Mouse (Mus musculus): ENCODE measurements around the gene Gm17334. TPM values are rescaled to one million over a fixed set of nuclear protein-coding genes. Genes with fewer than 3 reads are reported as not detected.
"Not testable (repeated sequence)": the region's sequence is repeated elsewhere in the genome, so short reads cannot be mapped to it uniquely, and the experiment has no call there.

The Gm17334 gene
- polyA plus RNA-seq, 1 experiment from 2014 or later, result 0.13 TPM

- Histone ChIP-seq H3K36me3 (no peaks in the 10 kb centered on the region), H3K4me1 (peaks cover 45% of the 10 kb centered on the region), H3K4me2 (peak overlapping the region; percentile 89; the same call in 1 of the 2 replicates), H3K9ac (no peak overlapping the region), H3K9me3 (replicated peaks) (no peaks in the 10 kb centered on the region), H3K4me3 (no peak overlapping the region), H3K27ac (no peak overlapping the region), H3K27me3 (replicated peaks) (peaks cover 42% of the 10 kb centered on the region)
- ATAC-seq, result no peak
- WGBS (ENCODE audit: insufficient replicate concordance), result 56% methylated on average over 5 of the region's 5 CpGs
Observed at GRCm38 (mm10) chr11:53764581-53764980, 8.4 kb downstream of the Gm17334 start.

GRCm38 (mm10) chr11:53763496-53764140 is 9.4 kb downstream of the Gm17334 start:
- Histone ChIP-seq H3K9me3 (replicated peaks) (no peaks in the 10 kb centered on the region), H3K4me2 (peak overlapping the region; percentile 89), H3K27me3 (replicated peaks) (peaks cover 32% of the 10 kb centered on the region), H3K27ac (peak overlapping the region; percentile 82), H3K4me1 (peaks cover 49% of the 10 kb centered on the region), H3K9ac (peak overlapping the region; percentile 58), H3K36me3 (no peaks in the 10 kb centered on the region), H3K4me3 (peak overlapping the region; percentile 55)
- ATAC-seq, result peak; percentile 72
- WGBS (ENCODE audit: insufficient replicate concordance), result 2% methylated on average over 33 of the region's 33 CpGs

GRCm38 (mm10) chr11:53762827-53763495 is 10.0 kb downstream of the Gm17334 start:
- peaks cover 49% of the 10 kb centered on the region for H3K4me1 ChIP-seq
- WGBS (ENCODE audit: insufficient replicate concordance), result 3% methylated on average over 23 of the region's 23 CpGs

GRCm38 (mm10) chr11:53762426-53762825 is 10.6 kb downstream of the Gm17334 start:
- Histone ChIP-seq H3K9ac (0 out of 2 replicates have a peak overlapping the region, but pooled peaks have one; percentile 58), H3K4me1 (peaks cover 53% of the 10 kb centered on the region)

More at GRCm38 (mm10) chr11:53762827-53763495, 10.0 kb downstream of the Gm17334 start:
- 0 out of 2 replicates have a peak, but pooled peaks have one; percentile 20 for ATAC-seq
- Histone ChIP-seq H3K27me3 (replicated peaks) (peaks cover 28% of the 10 kb centered on the region), H3K9me3 (replicated peaks) (no peaks in the 10 kb centered on the region), H3K4me3 (peak overlapping the region; percentile 55), H3K9ac (peak overlapping the region; percentile 58), H3K36me3 (no peaks in the 10 kb centered on the region), H3K4me2 (peak overlapping the region; percentile 89), H3K27ac (peak overlapping the region; percentile 82)

GRCm38 (mm10) chr11:53761822-53762221 is 11.2 kb downstream of the Gm17334 start:
- WGBS (ENCODE audit: insufficient replicate concordance), result 50% methylated on average over 2 of the region's 2 CpGs
- H3K9me3 ChIP-seq (replicated peaks), result no peaks in the 10 kb centered on the region
- peak overlapping the region; percentile 42; the same call in 1 of the 2 replicates for H3K27ac ChIP-seq
- H3K27me3 ChIP-seq (replicated peaks), result peaks cover 28% of the 10 kb centered on the region
- no peak for ATAC-seq
- H3K36me3 ChIP-seq, result no peaks in the 10 kb centered on the region
- peaks cover 53% of the 10 kb centered on the region for H3K4me1 ChIP-seq
- no peak overlapping the region for H3K4me3 ChIP-seq
- H3K4me2 ChIP-seq, result no peak overlapping the region
- H3K9ac ChIP-seq, result no peak overlapping the region

More at GRCm38 (mm10) chr11:53762426-53762825, 10.6 kb downstream of the Gm17334 start:
- H3K27me3 ChIP-seq (replicated peaks), result peaks cover 28% of the 10 kb centered on the region
- H3K9me3 ChIP-seq (replicated peaks), result no peaks in the 10 kb centered on the region
- peak overlapping the region; percentile 89 for H3K4me2 ChIP-seq
- no peaks in the 10 kb centered on the region for H3K36me3 ChIP-seq
- 52% methylated on average over 2 of the region's 2 CpGs for WGBS (ENCODE audit: insufficient replicate concordance)
- H3K4me3 ChIP-seq, result peak overlapping the region; percentile 55
- H3K27ac ChIP-seq, result peak overlapping the region; percentile 42; the same call in 1 of the 2 replicates
- no peak for ATAC-seq

- H3K4me1 ChIP-seq, result peaks cover 53% of the 10 kb centered on the region
- no peaks in the 10 kb centered on the region for H3K9me3 ChIP-seq (replicated peaks)
- WGBS (ENCODE audit: insufficient replicate concordance), result 66% methylated on average over 5 of the region's 5 CpGs
Observed at GRCm38 (mm10) chr11:53761284-53761683, 11.7 kb downstream of the Gm17334 start.

GRCm38 (mm10) chr11:53759545-53760406 is 13.2 kb downstream of the Gm17334 start:
- no peak overlapping the region for H3K4me3 ChIP-seq
- H3K4me1 ChIP-seq, result peaks cover 49% of the 10 kb centered on the region
- peaks cover 23% of the 10 kb centered on the region for H3K27me3 ChIP-seq (replicated peaks)
- no peaks in the 10 kb centered on the region for H3K9me3 ChIP-seq (replicated peaks)
- no peaks in the 10 kb centered on the region for H3K36me3 ChIP-seq
- peak overlapping the region; percentile 39; the same call in 1 of the 2 replicates for H3K27ac ChIP-seq
- H3K9ac ChIP-seq, result no peak overlapping the region
- H3K4me2 ChIP-seq, result peak overlapping the region; percentile 7; the same call in 1 of the 2 replicates
- ATAC-seq, result no peak
- WGBS (ENCODE audit: insufficient replicate concordance), result 42% methylated on average over 22 of the region's 22 CpGs

More at GRCm38 (mm10) chr11:53761284-53761683, 11.7 kb downstream of the Gm17334 start:
- no peak overlapping the region for H3K27ac ChIP-seq
- no peak overlapping the region for H3K4me2 ChIP-seq
- no peak for ATAC-seq
- H3K4me3 ChIP-seq, result no peak overlapping the region
- H3K36me3 ChIP-seq, result no peaks in the 10 kb centered on the region
- peaks cover 24% of the 10 kb centered on the region for H3K27me3 ChIP-seq (replicated peaks)
- no peak overlapping the region for H3K9ac ChIP-seq

GRCm38 (mm10) chr11:53758791-53759351 is 14.1 kb downstream of the Gm17334 start:
- Histone ChIP-seq H3K9ac (no peak overlapping the region), H3K27me3 (replicated peaks) (peaks cover 19% of the 10 kb centered on the region), H3K27ac (peak overlapping the region; percentile 39; the same call in 1 of the 2 replicates), H3K4me1 (peaks cover 40% of the 10 kb centered on the region), H3K36me3 (no peaks in the 10 kb centered on the region), H3K4me2 (no peak overlapping the region), H3K4me3 (no peak overlapping the region), H3K9me3 (replicated peaks) (no peaks in the 10 kb centered on the region)
- WGBS (ENCODE audit: insufficient replicate concordance), result 47% methylated on average over 6 of the region's 6 CpGs
- no peak for ATAC-seq

GRCm38 (mm10) chr11:53758033-53758432 is 15.0 kb downstream of the Gm17334 start:
- not testable (repeated sequence) for H3K4me2 ChIP-seq; H3K27ac ChIP-seq; H3K36me3 ChIP-seq; H3K9me3 ChIP-seq (replicated peaks); ATAC-seq; H3K4me3 ChIP-seq; H3K9ac ChIP-seq
- Histone ChIP-seq H3K27me3 (replicated peaks) (peaks cover 19% of the 10 kb centered on the region), H3K4me1 (peaks cover 32% of the 10 kb centered on the region)
- WGBS (ENCODE audit: insufficient replicate concordance), result 71% methylated on average over 9 of the region's 9 CpGs

- H3K27ac ChIP-seq, result no peak overlapping the region
- no peak overlapping the region for H3K4me2 ChIP-seq
- no peaks in the 10 kb centered on the region for H3K36me3 ChIP-seq
- H3K27me3 ChIP-seq (replicated peaks), result peaks cover 19% of the 10 kb centered on the region
- no peak overlapping the region for H3K4me3 ChIP-seq
- no peak overlapping the region for H3K9ac ChIP-seq
- 77% methylated on average over 4 of the region's 4 CpGs for WGBS (ENCODE audit: insufficient replicate concordance)
- H3K4me1 ChIP-seq, result peaks cover 28% of the 10 kb centered on the region
- no peak for ATAC-seq
- H3K9me3 ChIP-seq (replicated peaks), result no peaks in the 10 kb centered on the region
Observed at GRCm38 (mm10) chr11:53757612-53758011, 15.4 kb downstream of the Gm17334 start.

GRCm38 (mm10) chr11:53755011-53755595 is 17.9 kb downstream of the Gm17334 start:
- Histone ChIP-seq H3K9me3 (replicated peaks) (no peaks in the 10 kb centered on the region), H3K4me3 (no peak overlapping the region), H3K36me3 (no peaks in the 10 kb centered on the region), H3K4me2 (no peak overlapping the region), H3K4me1 (peaks cover 18% of the 10 kb centered on the region), H3K27me3 (replicated peaks) (no peaks in the 10 kb centered on the region), H3K27ac (no peak overlapping the region), H3K9ac (no peak overlapping the region)
- 70% methylated on average over 12 of the region's 12 CpGs for WGBS (ENCODE audit: insufficient replicate concordance)
- ATAC-seq, result no peak

All from liver, embryonic 12.5 days (tissue).